Mouse (Mus musculus) forebrain, embryonic 14.5 days (tissue): ENCODE data around the gene Net1. TPM values are rescaled to one million over a fixed set of nuclear protein-coding genes. Genes with fewer than 3 reads are reported as not detected.

Source experiments
- ATAC-seq: fragments of 200-750 bp; cut with Nextera tagmentation; 2 replicates; pipeline ENCODE4 v1.8.0; 2017; ENCODE audit warnings: mild to moderate bottlenecking, moderate library complexity
- DNase-seq: peaks from one replicate; pipeline ENCODE4 v3.0.0-alpha.2; 2015; ENCODE audit warnings: low spot score
- H3K27ac ChIP-seq: fragments of 300-500 bp; sonication (generic); 2 replicates; pipeline ENCODE4 v1.5.1; 2014; ENCODE audit warnings: low read depth, mild to moderate bottlenecking, control low read depth, low read length, moderate library complexity
- H3K27me3 ChIP-seq: fragments of 300-500 bp; sonication (generic); replicated peaks from 2 replicates; pipeline ENCODE4 v1.6.1; 2014; ENCODE audit warnings: low read length, control low read depth, mixed read lengths; ENCODE audit not compliant: control insufficient read depth, insufficient read depth
- H3K36me3 ChIP-seq: fragments of 300-500 bp; sonication (generic); 2 replicates; pipeline ENCODE4 v1.6.1; 2014; ENCODE audit warnings: low read length, control low read depth; ENCODE audit not compliant: control insufficient read depth, insufficient read depth
- H3K4me1 ChIP-seq: fragments of 300-500 bp; sonication (generic); 2 replicates; pipeline ENCODE4 v1.6.1; 2014; ENCODE audit warnings: antibody characterized with exemption, low read length, control low read depth; ENCODE audit not compliant: control insufficient read depth, insufficient read depth
- H3K4me2 ChIP-seq: fragments of 300-500 bp; sonication (generic); 2 replicates; pipeline ENCODE4 v1.6.1; 2014; ENCODE audit warnings: mild to moderate bottlenecking, control low read depth, low read length
- H3K4me3 ChIP-seq: fragments of 300-500 bp; sonication (generic); 2 replicates; pipeline ENCODE4 v1.5.1; 2014; ENCODE audit warnings: low read depth, low read length, control low read depth
- H3K9ac ChIP-seq: fragments of 300-500 bp; sonication (generic); 2 replicates; pipeline ENCODE4 v1.6.1; 2014; ENCODE audit warnings: mild to moderate bottlenecking, low read length, control low read depth, moderate library complexity
- H3K9me3 ChIP-seq: fragments of 300-500 bp; sonication (generic); replicated peaks from 2 replicates; pipeline ENCODE4 v1.6.1; 2016; ENCODE audit warnings: low read length, control low read depth, mixed read lengths; ENCODE audit not compliant: control insufficient read depth
- WGBS: fragments of 180-500 bp; shearing (Covaris S2); extraction: QIAGEN DNeasy Blood & Tissue Kit; methylation state at CpG from one replicate; pipeline ENCODE4 v1.1.7; 2014; 5-methylcytosine and 5-hydroxymethylcytosine counted together
- polyA plus RNA-seq: library from polyadenylated mRNA; unstranded; fragments of >200 nt; fragmentation: Nextera tagmentation; extraction: Ambion mirVana; gene quantifications from 2 replicates; pipeline ENCODE4 v1.2.1, GENCODE M21; 2014

Gene Net1
- 10.6 and 11.1 TPM in 2 replicates for polyA plus RNA-seq

DNA sequence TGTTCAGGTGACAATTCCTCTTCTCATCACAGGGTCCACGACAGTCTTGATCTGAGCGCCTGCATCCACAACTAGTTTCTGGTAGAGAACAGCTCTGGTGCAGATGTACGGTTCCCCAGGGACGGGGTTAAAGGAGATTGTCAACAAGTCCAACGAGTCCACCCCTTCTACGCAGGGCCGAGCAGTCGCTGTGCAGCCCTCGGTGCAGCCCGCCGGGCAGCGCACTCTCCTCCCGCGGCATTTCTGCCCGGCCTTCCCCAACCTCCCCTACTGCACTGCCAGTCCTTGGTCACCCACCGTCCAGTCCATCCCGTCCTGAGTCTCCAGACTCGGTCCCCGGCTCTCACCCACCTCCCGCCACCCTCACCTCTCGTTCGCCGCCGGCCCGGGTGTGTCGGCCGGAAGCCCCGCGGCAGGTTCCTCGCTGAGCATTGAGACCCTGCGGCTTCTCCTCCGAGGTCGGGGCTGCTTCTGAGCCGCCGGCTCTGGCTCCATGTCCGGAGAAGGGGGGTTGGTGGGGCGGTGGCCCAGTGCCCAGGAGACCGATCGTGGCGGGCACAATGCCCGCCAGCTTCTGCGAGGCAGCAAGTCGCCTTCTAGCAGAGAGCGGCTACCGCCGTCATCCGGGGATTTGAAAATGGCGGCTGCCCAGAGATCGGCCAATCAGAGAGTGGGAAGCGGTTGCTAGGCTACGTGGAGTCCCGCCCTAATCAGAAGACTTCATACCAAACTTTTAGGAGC, at the start of gene Net1, which contains the start of gene Tubal3:
Gene Net1 (minus strand): TSS at position 650 of the 741 bp plus-strand sequence.
Gene Tubal3 (plus strand): TSS at position 704 of the 741 bp plus-strand sequence.
- no peaks in the 10 kb centered on the region; the same call in 1 of the 2 replicates for H3K4me1 ChIP-seq
- 1% methylated on average over 52 of the region's 52 CpGs for WGBS
- H3K9ac ChIP-seq = peak within 1 kb of the TSS; percentile 82
- H3K27me3 ChIP-seq = no peaks in the 10 kb centered on the region
- peak within 1 kb of the TSS; percentile 73 for H3K4me2 ChIP-seq
- H3K4me3 ChIP-seq = peak within 1 kb of the TSS; percentile 80
- no peaks in the 10 kb centered on the region for H3K36me3 ChIP-seq
- peak; percentile 95 for DNase-seq
- H3K27ac ChIP-seq = peak within 1 kb of the TSS; percentile 52; the same call in 1 of the 2 replicates
- no peaks in the 10 kb centered on the region for H3K9me3 ChIP-seq
- peak; percentile 99 for ATAC-seq

DNA sequence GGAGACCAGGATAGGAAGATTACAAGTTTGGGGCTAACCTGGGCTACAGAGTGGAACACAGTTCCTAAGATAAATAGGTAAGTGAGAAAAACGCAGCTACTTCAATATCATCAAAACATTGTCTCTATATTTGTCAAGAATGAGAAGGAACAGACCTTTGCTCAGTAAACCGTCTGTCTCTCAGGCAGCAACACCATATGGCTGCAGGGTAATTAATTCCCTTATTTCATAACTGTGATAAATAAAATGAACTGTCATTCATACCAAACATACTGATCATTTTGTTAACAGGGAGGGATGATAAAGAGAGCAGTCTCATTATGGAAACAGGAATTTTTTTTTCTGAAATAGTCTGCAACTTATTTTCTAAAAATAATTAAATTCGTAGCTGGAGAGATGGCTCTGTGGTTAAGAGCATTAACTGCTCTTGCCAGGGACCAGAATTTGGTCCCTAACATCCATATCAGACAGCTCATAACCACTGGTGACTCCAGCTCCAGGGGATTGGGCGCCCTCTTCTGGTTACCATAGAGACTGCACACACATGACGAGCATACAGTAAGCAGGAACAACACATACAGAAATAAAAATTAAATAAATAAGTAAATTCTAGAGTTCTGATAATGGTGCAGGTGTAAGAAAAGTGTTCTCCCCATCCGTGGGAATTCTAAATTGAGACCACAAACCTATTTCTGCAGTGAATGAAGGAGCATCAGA, 33.3 kb upstream of the Net1 start:
- 82% methylated on average over 6 of the region's 6 CpGs for WGBS

DNA sequence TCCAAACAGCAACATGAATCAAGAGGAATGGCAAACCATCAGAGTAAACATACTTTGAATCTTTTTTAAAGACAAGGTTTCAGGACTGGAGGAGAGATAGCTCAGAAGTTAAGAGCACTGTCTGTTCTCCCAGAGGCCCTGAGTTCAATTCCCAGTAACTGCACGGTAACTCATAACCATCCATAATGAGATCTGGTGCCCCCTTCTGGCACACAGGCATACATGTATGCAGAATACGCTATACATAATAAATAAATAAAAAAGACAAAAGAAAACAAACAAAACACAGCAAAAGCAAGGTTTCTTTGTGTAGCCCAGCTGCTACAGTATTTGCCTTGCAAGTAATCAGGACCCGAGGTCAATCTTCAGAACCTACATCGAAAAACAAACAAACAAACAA, 31.5 kb upstream of the Net1 start:
- Histone ChIP-seq H3K27ac (no peak overlapping the region), H3K4me2 (no peak overlapping the region), H3K9ac (no peak overlapping the region), H3K36me3 (no peaks in the 10 kb centered on the region), H3K9me3 (no peaks in the 10 kb centered on the region), H3K4me3 (no peak overlapping the region), H3K27me3 (no peaks in the 10 kb centered on the region), H3K4me1 (no peaks in the 10 kb centered on the region)
- no peak for ATAC-seq
- 90% methylated on average over 4 of the region's 4 CpGs for WGBS
- no peak for DNase-seq

More for the DNA sequence above, 33.3 kb upstream of the Net1 start:
- no peaks in the 10 kb centered on the region for H3K4me1 ChIP-seq
- H3K36me3 ChIP-seq = no peaks in the 10 kb centered on the region
- no peak overlapping the region for H3K27ac ChIP-seq
- no peak overlapping the region for H3K9ac ChIP-seq
- DNase-seq (peak; percentile 54), ATAC-seq (peak; percentile 55; the same call in 1 of the 2 replicates)
- no peak overlapping the region for H3K4me3 ChIP-seq
- H3K4me2 ChIP-seq = no peak overlapping the region
- H3K9me3 ChIP-seq = no peaks in the 10 kb centered on the region
- no peaks in the 10 kb centered on the region for H3K27me3 ChIP-seq

DNA sequence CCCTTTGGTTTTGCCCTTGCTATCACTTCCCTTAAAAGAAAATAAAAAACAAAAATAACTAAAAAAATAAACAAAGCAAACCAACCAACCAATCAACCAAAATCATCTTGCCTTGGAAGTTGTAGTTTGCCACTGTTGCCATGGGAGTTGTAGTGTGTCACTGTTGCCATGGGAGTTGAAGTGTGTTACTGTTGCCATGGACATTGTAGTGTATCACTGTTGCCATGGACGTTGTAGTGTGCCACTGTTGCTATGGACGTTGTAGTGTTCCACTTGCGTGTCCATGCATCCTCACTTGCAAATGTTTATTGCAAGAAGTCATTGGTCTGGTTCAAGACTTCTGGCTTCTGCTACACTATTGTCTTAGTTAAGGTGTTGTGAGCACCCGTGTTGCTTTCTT, 29.2 kb upstream of the Net1 start:
- Histone ChIP-seq H3K36me3 (no peaks in the 10 kb centered on the region), H3K4me1 (no peaks in the 10 kb centered on the region), H3K4me2 (no peak overlapping the region), H3K9ac (no peak overlapping the region), H3K9me3 (no peaks in the 10 kb centered on the region), H3K4me3 (no peak overlapping the region), H3K27ac (no peak overlapping the region), H3K27me3 (no peaks in the 10 kb centered on the region)
- ATAC-seq = no peak
- 94% methylated on average over 4 of the region's 4 CpGs for WGBS
- DNase-seq = no peak

DNA sequence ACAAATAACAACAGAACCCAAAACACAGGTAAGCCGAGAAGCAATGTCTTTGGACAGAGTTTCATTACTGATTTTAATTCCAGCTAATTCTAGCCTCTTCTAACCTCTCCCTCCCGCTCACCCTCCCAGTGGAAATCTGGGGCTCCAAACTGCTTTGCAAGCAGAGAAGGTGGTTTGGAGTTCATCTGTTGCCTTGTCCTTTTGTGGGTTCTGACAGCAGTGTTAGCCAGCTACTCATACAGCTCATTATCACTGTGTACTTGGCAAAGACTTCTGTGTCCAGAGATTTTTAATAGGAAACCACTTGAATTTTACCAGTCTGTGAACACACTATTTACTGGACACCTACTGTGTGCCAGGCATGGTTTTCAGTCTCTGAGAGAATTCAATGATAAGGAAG, 27.2 kb upstream of the Net1 start, which contains the start of gene Ucn3:
Gene Ucn3 (minus strand): TSS at position 101 of the 400 bp plus-strand sequence.
- 58% methylated on average over 2 of the region's 2 CpGs for WGBS
- Histone ChIP-seq H3K4me2 (no peak within 1 kb of the TSS), H3K27me3 (no peaks in the 10 kb centered on the region), H3K4me1 (no peaks in the 10 kb centered on the region), H3K9ac (no peak within 1 kb of the TSS), H3K4me3 (no peak within 1 kb of the TSS), H3K9me3 (no peaks in the 10 kb centered on the region), H3K36me3 (no peaks in the 10 kb centered on the region), H3K27ac (no peak within 1 kb of the TSS)
- ATAC-seq (no peak), DNase-seq (no peak)

DNA sequence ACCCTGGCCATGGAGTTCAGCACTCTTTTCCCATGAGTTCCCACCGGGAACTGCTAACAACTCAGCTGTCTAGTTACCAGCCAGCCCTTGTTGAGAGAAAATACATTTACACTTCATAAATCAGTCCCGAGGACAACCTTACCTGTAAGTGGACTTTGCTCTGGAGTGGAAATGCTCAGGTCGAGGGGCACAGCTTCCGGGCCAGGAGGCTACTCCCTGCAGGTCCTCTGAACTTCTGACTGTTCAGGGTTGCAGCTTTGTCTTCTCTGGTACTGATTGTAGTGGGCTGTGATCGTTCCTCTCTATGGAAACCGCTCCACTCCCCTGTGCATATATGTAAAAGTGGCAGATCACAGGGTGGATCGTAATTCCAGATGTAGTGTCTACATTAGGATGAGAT, 26.7 kb upstream of the Net1 start:
- Histone ChIP-seq H3K27me3 (no peaks in the 10 kb centered on the region), H3K4me3 (no peak overlapping the region), H3K4me1 (no peaks in the 10 kb centered on the region), H3K9me3 (no peaks in the 10 kb centered on the region), H3K27ac (no peak overlapping the region), H3K9ac (no peak overlapping the region), H3K36me3 (no peaks in the 10 kb centered on the region), H3K4me2 (no peak overlapping the region)
- no peak for ATAC-seq
- 80% methylated on average over 7 of the region's 7 CpGs for WGBS
- DNase-seq = no peak

DNA sequence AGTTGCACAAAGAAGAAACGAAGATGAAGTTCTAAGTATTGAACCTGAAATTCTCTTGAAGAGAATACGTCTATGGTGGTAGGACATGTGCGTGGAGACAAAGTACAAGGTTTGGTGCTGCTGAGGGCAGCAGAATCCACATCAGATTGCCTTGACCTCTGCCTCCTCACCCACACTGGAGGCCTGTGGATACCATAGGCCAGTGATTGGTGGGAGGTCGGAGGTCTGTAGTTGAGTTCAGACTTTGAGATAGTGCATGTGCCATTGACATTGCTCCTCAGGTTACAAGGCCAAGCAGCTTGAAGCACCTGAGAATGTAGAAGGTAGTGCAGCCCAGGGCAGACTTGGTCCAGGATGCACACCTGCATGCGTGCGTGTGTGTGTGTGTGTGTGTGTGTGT, 8.0 kb upstream of the Net1 start:
- DNase-seq (no peak), ATAC-seq (no peak)
- Histone ChIP-seq H3K4me1 (no peaks in the 10 kb centered on the region), H3K9ac (no peak overlapping the region), H3K27ac (no peak overlapping the region), H3K27me3 (no peaks in the 10 kb centered on the region), H3K4me2 (no peak overlapping the region), H3K36me3 (no peaks in the 10 kb centered on the region), H3K9me3 (no peaks in the 10 kb centered on the region), H3K4me3 (no peak overlapping the region)
- WGBS = 98% methylated on average over 6 of the region's 6 CpGs

DNA sequence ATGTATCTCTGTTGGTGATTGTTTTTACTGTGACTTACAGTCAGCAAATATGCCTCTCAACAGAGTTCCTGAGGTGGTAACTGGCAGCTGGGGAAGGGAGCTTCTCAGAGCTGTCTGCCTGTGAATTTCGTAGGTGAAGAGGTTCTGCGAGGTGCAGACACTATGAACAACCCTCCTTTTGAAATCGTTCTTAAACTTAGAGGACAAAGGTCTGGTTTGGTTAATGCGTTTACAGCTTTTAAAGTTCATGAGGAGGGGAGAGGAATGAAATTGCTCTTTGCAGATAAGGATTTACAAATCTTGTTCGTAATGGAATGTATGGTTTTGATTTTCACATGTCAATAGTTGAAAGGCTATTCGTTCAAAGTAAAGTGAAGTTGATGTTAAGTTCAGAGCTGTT, 7.6 kb upstream of the Net1 start:
- Histone ChIP-seq H3K4me3 (no peak overlapping the region), H3K4me2 (no peak overlapping the region), H3K4me1 (no peaks in the 10 kb centered on the region), H3K9ac (no peak overlapping the region), H3K27me3 (no peaks in the 10 kb centered on the region), H3K36me3 (no peaks in the 10 kb centered on the region), H3K9me3 (no peaks in the 10 kb centered on the region), H3K27ac (no peak overlapping the region)
- WGBS = 88% methylated on average over 6 of the region's 6 CpGs
- no peak for ATAC-seq
- DNase-seq = no peak

DNA sequence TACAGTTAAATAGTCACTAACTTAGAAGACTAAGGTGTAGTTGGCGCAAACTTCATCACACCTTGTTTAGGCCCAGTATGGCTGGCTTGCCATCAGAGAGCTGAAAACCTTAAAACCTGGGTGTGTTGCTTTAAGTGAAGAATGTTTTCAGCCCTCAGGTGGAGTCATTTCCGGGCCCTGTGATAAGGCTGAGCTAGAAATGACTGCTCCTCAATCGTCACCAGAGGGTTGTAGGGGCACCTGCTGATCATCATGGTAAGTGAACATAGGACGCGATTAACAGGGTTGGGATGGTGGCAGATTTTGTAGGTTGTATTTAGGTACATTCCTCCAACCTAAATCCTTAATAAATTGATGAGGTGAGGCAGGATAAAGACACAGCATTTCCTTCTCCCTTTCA, 6.5 kb upstream of the Net1 start:
- H3K4me1 ChIP-seq = no peaks in the 10 kb centered on the region
- 90% methylated on average over 5 of the region's 5 CpGs for WGBS
- no peaks in the 10 kb centered on the region for H3K27me3 ChIP-seq

More for the DNA sequence above, 6.5 kb upstream of the Net1 start:
- DNase-seq = no peak
- H3K9me3 ChIP-seq = no peaks in the 10 kb centered on the region
- no peak overlapping the region for H3K27ac ChIP-seq
- H3K36me3 ChIP-seq = no peaks in the 10 kb centered on the region
- H3K4me2 ChIP-seq = no peak overlapping the region
- H3K4me3 ChIP-seq = no peak overlapping the region
- ATAC-seq = no peak
- H3K9ac ChIP-seq = no peak overlapping the region
